Mouse (Mus musculus) gastrocnemius, postnatal 10 days (tissue): ENCODE data around the gene Npas3. TPM values are rescaled to one million over a fixed set of nuclear protein-coding genes. Genes with fewer than 3 reads are reported as not detected.

ENCODE experiments used
- DNase-seq: peaks from one replicate; pipeline ENCODE4 v3.0.0; 2021; ENCODE audit warnings: mixed read lengths
- total RNA-seq, 2 experiments: library from RNA; stranded (reverse); gene quantifications; 2 replicates each; pipeline ENCODE4 v1.2.3; 2021

Gene Npas3
- total RNA-seq, 2 experiments from 2014 or later: 2.6 to 4.8 TPM

DNA sequence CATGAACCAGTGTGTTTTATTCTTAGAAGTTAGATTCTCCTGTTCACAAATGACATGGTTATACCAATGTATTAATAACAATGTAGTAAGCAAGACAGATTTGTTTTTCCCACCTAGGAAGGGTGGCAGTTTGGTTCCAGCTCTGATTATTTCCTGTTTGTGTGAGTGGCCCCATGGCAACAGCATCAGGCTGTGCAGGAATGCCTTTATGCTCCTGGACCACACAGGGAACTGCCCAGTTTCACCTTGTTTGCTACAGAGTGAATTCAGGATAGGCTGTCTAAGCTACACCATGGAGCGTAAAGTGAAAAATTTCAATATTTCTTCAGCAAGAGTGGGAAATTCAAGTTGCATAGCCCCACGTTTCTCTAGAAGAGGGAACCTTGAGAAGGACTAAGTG lies 162.2 kb downstream of the Npas3 start:
- DNase-seq: no peak

DNA sequence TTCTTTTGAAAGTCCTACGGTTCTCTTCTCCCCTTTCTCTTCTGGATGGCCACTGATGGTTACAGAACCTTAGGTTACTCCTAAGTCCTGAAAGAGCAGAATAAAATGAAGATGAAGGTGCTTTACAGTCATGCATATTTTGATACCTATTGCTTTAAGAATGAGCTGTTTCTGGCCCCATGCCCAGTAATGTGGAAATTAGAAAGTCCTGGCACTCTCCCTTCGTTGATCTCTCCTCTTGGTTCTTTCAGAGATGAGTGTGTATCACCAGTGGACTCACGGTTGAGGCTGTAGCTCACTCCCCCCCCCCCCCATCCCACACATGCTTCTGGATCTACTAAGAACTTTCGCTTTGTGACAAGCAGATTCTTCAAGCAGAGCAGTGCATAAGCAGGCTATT lies 167.6 kb downstream of the Npas3 start:
- no peak for DNase-seq

DNA sequence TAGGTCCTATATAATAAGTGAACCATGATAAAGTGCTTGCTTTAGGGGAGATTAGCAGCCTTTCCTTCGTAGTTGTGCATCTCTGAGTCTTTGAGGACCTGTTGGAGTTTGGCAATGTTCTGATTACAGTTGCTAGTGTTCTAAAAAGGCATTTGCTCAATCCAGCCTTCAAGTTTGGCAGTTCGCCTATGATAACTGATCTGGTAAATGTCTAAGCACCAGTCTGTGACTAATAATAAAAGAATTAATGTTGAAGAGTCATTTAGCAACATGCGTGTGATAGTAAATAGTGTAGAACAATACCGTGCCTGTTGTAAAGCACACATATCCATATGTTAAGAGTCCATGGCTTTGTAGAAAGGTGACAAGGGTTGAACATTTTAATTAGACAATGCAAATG lies 173.2 kb downstream of the Npas3 start:
- no peak for DNase-seq

DNA sequence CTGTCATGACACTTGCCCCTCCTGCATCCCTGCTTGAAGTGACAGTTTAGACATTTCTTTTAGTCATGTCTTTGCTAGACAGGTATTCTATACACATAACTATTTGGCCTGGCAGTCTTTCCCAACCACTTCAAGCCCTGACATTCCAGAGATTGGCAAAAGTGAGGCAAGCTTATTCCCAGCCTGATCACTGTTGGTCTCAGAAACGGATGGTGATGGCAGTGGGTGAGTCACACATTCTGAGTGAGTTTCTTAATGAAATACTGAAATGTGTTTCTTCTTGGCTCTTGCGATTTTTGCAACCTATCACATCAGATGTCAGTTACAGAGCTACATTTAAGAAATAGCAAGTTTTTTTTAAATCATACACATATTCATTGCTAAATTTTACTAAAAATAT lies 175.2 kb downstream of the Npas3 start:
- no peak for DNase-seq

DNA sequence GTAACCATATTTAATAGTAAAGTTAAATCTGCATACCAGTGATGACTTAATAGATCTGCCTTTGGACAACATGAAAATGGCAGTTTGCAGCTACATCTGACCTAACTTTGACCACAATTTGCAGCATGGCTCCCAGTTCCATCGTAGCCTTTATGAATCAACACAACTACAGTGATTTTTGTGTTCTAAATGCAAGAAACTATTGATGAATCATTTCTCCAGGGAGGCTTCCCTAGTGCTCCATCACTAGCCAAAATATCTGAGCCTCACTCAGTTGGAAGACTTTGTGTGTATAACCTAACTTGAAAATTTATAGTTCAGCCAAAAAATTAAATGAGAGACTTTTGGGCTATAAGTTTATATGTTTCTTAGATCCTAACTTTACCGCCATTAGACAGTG lies 177.5 kb downstream of the Npas3 start:
- no peak for DNase-seq

DNA sequence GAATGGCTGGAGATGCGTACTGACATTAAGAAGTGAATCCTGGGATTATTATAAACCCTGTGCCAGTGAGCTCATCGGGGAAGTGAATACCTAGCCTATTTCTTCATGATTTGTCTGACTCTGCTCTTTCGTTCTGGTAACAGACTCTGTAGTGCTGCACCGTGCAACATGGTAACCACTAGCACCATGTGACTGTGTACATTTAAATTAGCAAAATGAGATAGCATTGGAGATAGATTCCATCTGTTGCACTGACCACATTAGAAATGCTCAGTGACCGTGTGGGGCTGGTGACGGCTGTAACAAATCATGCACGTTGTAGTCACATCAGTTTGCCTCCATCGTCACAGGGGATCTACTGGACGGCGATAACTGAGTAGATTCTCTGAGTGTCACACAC lies 178.7 kb downstream of the Npas3 start:
- DNase-seq: no peak

DNA sequence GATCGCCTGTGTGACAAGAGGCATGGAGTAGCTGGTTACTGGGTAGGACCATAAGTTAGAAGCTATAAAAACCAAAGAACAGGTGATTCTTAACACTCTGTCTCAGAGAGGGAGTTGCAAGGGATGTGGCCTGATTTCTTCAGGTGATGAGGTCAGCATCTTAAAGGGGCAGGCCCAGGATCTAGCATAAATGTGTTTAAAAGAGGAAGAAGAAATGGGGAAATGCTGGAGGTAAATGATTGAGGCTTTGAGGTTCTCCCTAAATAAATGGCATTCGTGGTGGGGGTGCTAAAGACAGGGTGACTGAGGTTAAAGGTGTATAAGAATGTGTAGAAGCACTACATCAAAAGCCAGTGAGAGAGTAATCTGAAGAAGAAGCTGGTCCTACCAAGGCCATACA lies 193.6 kb downstream of the Npas3 start:
- no peak for DNase-seq

DNA sequence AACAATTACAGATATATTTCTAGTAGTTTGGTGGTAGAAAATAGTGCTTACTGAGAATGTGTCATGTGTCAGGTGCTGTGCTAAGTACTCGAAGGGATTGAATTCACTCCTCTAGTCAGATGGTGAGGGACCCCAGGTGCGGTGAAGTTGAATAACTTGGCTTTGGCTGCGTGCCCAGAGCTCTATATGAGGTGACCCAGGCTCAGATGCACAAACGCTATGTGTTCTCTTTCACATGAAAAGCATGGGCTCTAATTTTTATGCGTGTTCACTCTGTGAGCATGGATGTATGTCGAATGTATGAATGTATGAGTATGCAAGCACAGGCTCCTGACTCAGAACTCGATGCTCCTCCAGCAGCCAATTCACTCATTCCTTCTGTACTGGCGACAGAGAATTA lies 199.0 kb downstream of the Npas3 start:
- DNase-seq: no peak

DNA sequence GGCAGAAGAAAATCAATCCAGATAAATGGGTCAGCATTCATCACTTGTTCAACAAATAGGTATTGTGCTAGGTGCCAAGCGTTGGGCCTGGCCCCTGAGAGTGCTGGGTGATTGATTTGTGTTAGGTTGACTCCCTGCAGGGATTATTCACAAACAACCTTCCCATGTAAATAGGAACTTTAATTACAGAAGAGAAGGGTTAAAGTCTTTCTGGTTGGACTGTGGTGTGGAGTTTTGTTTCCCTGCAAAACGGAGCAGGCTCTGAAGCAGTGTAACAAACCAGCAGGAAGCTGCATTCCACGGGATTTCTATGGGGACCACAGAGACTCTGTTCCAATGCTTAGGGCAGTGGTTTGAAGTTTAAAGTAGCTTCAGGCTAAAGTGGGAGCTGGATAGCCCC lies 199.6 kb downstream of the Npas3 start:
- no peak for DNase-seq

DNA sequence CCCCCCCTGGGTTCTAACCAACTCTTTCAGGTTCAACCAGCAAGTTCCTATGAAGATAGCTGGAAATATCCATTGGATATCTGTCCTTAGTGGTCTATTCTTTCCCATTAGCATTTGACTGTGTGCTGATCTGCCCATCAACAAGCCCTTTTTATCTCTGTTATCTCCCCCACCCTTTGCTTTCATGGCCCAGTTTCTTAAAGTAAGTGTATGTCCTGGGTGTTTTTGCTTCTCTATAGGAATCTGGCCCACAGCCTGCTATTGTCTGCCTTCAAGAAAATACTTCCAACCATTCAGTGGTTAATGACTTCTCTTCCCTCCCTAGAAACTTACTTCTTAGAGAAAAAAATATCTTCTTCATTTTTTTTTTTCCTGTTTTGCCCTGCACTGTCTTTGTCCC lies 219.1 kb downstream of the Npas3 start:
- DNase-seq: no peak

DNA sequence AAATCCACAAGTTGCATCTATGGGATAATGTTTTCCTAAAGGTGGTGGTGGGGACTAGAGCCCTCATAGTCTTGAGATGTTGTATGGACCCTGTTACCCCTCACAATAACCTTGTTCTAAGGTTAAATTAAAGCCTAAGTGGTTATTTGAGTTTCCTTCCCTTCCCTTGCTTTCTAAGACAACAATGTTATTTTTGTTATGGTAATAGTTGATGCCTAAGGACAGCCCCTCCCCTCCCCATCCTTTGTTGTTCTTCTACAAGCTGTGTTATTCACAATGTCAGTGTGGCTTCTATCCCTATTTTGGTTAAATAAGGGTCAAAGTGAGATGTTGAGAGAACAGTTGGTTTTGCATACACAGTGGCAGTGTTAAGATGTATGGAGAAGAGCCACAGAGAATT lies 226.0 kb downstream of the Npas3 start:
- no peak for DNase-seq

DNA sequence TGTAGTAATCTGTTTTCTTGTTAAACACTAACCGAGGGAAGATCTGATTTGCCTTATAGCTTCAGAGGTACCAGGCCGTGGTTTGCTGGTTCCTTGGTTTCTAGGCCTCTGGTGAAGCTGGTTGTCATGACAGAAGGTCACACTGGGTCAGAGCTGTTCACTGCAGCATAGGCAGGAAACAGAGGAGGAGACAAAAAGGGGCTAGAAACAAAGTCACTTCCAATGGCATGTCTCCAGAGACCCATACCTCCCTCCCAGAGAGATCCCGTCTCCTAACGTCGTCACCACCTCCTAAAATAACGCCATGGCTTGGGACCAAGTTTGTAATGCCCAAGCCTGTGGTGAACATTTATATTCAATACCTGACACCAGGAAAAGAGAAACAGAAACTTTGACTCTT lies 236.4 kb downstream of the Npas3 start:
- no peak for DNase-seq

DNA sequence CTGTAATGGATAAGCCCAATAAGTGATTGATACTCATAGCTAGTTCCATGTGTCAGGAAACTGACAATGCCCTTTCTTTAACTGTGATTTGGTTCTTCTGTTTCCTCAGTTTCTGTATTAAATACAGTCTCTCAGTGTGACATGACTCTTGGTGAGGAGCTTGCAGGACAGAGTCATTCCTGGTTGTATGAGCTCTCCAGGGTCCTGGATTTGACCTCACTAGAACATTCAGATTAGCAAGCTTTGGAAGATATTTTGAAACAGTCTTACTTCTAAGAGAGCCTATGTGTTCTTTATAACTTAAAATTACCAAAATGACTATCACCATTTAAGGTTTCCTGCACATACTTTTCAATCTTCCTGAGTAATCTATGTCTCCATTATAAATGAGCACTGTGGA lies 247.9 kb downstream of the Npas3 start:
- no peak for DNase-seq

DNA sequence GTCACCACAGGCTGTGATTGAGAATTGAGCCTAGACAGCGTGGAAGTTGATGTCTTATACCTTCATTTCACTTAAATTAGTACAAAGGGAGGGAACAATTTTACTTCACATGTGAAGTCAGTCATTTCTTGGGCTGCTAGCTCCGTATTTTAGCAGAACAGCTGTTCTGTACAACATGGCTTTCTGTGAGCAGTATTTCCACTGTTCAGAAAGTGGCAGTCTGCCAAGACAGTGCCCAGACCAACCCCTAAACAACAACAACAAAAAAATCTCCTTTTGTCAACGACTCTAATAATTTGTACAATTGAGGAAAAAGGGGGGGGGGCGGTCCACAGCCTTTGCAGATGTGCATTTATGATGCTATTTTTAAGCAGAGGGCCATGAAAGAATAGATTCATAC lies 266.4 kb downstream of the Npas3 start:
- DNase-seq: no peak

DNA sequence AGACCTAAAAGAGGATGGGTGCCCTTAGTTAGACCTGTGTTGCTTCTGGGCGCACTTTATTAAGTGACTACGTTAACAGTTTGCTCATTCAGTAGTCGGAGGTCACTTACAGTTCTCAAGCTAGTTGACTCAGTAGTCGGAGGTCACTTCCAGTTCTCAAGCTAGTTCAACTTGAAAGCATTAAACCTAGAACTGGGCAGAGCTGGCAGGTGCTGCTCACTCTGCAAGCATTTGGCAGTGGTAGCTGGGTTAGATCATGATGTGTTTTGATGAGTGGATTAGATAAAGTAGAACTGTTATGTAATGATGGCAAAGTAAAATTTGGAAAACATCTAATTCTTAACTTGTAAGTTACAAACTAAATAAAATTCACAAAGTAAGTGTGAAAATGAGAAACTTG lies 271.1 kb downstream of the Npas3 start:
- no peak for DNase-seq

DNA sequence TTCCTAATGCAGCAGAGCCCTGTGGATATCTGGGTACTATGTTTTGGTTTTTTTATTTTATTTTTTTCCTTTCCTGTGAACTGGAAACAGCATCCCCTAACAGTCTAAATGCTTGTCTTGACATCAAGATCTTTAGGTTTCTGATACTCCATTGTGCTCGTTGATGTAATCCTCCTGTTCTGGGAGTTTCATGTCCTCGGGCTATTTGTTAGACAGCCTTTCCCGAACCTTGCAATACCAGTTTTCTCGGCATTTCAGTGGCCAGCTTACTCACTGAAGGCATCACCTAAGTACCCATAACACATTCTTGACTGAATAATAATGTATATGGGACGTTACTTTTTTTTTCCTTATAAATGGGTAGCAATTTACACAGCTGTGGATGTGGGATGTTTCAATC lies 274.2 kb downstream of the Npas3 start:
- DNase-seq: no peak

DNA sequence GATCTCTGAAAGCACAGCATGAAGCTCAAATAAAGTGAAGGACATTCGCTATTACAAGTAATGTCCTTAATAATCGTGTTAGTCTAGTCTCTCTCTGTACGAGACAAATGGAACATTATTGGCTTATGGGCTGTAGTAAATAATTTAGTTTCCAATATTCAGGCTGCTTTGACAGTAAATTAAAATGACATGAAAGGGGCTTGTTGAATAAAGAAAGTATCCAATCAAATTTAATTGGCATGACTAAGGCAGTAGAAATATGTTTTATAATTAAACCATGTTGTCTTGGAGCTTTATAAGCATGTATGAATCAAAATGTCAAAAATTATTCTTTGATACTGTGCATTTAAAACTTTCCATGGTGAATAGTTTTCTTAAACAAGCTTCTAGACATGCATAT lies 278.6 kb downstream of the Npas3 start:
- no peak for DNase-seq

DNA sequence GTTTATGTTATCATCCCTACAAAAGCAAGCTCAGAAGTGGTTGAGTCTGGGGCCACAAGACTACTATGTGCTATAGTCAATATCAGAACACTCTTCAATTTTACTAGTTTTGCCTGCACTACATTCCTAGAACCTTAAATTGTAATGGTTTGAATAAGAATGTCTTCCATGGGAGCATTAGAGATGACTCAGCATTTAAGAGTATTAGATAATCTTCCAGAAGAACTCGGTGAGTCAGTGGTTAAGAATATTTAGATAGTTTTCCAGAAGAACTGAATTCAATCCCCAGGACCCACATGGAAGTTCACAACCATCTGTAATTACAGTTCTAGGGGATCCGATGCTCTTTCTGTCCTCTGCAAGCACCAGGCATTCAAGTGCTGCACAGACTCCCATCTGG lies 280.9 kb downstream of the Npas3 start:
- no peak for DNase-seq

DNA sequence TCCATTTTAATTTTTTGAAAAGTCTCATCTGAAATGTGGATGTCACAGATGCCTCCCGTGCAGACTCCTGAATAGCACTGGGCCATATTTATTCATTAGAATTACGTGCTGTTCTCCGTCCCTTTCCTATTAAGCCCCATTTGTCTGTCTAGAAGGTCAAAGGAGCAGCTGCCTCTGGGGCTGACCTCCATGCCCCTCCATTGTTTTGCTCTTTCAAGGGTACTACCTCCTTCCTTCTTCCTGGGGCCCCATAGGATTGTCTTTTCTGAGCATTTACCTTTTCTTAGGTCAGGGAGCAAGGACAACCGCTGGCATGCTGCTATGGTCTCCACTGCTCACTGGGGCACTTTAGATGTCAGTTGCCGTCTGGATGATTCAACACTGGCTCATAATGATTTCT lies 288.3 kb downstream of the Npas3 start:
- DNase-seq: no peak

DNA sequence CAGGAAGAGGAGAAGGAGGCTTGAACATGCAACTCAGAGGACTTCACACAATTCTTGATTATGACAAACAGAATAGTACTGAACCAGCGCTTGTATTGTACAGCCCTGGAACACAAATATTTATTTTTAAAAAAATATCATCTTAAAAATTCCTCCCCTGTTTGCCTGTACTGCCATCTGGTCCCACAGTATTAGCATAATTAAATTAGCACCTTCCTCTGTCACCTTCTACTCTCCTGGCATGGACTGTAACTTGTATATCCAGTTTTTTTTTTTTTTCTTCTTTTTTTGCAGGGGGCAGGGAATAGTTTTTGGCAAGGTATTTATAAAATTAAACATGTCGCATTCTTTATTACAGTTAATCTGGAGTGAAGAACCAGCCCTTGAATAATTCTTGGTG lies 307.9 kb downstream of the Npas3 start:
- DNase-seq: no peak

DNA sequence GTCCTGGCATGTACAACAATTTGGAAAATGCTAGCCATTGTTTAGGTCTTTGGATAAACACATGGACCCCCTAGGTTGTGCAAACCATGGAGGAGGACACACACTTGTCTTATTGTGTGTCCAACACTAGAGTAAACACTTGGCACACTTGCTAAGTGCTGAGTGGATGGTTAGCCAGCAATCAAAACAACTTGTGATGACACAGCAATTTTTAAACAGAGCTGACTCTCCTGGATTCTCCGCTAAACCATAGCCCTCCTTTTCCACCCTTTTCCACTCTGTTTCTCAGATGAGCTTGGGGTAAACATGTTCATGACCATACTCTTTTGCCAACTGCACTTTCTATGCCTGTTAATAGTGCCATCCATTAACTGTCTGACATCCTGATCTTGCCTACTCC lies 309.8 kb downstream of the Npas3 start:
- DNase-seq: no peak

DNA sequence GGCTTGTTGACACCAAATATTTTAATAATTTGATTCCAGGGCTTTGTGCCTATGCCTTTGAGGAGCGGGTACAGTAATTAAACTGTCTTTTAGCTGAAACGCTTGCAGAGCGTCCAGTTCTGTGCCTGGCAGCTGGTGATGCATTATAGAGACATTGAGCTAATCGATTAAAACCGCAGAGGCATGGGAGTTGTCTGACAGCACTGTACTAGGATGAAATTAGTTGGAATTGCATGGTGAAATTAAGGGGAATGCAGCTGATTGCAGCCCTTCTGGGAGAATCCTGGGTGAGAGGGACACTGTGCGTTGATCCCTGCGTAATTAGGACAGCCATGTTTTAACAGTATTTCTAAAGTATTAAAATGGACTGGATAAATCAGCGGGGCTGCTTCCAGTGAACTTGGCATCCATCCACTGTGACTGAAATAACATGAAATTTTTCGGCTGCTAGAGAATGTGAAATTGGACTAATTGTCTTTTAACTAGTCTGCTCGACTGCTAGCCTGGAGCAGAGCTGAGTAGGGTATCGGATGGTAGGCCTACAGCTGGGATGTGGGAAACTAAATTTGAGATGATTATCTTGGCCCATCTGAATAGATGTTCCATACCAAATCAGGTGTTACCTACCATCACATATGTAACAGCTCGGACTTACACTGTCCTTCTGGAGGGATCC lies 318.4 kb downstream of the Npas3 start:
- DNase-seq: no peak

DNA sequence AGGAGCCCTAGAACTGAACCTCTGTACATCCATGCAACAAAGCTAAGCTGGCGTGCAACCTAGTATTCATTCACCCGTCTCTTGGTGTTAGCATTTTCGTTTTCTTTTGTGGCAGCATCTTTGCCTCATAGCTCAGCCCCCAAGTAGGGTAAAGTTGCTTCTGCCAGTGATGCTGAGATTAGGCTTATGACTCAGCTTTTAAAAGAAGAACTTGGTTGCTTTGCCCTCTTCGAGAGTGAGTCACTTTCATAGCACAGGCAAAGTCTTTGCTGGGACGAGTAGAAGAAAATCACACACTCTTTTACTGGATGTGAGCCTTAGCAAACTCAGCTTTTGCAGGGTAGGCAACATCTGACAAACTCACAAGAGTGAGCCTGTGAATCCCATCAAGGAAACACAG lies 332.7 kb downstream of the Npas3 start:
- DNase-seq: no peak

DNA sequence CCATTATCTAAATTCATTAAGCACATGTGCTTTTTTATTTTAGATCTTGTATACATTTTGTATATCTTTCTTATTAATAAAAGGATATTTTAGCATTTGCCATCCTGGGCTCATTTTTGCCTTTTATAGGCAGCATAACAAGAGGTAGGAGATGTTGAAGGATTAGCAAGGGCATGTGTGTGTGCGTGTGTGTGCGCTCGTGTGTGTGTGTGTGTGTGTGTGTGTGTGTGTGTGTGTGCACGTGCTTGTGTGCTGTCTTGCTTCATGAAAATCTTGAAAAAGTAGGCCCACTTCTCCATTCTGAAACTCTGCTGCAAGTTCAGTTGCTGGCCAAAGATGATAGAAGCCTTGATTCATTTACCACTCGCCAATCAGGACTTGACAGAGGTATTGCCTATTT lies 338.8 kb downstream of the Npas3 start:
- no peak for DNase-seq
